Mouse (Mus musculus) activated CD4-positive, CD25-positive, alpha-beta regulatory T cell, adult 4 months (primary cell): Measurements from ENCODE around the gene Isy1. TPM values are rescaled to one million over a fixed set of nuclear protein-coding genes. Genes with fewer than 3 reads are reported as not detected.
A peak's percentile ranks its signal among the peaks of the same experiment; 100 is the strongest.

Experiments
- ATAC-seq: one replicate; pipeline ENCODE4 v1.8.0; 2017
- polyA plus RNA-seq, 2 experiments: library from polyadenylated mRNA; unstranded; fragments of 100-300 nt; shearing (Covaris generic); gene quantifications; one replicate each; pipeline ENCODE4 v1.2.1; 2017

Isy1 gene
- polyA plus RNA-seq, result 100 to 1,000 TPM in 1 of 2 experiments, 10 to 100 TPM in 1; 82.2 to 102 TPM

DNA sequence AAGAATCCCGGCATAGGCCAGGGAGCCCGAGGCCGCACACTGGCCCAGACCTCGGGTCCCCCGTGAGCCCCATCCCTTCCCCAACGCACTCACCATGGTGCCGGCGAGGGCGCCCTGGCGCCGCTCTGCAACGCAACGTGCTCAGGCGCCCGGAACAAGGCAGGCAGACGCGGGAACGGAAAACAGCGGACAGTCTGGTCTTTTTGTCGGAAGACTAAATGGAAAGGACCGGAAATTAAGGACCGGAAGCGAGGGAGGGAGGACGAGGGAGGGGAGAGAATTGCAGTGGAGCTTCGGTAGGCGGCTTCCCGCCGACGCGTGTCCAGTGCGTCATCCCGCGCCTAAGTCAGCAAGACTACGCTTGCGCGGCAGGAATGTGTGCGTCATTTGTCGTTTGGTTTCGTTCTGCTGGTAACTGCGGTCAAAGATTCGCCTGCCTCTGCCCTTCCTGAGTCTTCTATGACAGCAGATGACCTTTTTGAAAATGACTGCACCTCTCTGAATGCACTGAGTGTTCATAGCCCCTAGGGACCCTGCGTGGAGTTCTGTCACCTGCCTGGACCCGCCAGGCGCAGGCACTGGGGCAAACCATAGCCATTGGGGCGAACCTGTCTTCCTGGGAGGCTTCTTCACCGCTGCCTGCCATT, at the start of gene Isy1:
TSS of gene Isy1 (minus strand) at position 248 of the 647 bp plus-strand sequence.
- ATAC-seq, result peak; percentile 92

DNA sequence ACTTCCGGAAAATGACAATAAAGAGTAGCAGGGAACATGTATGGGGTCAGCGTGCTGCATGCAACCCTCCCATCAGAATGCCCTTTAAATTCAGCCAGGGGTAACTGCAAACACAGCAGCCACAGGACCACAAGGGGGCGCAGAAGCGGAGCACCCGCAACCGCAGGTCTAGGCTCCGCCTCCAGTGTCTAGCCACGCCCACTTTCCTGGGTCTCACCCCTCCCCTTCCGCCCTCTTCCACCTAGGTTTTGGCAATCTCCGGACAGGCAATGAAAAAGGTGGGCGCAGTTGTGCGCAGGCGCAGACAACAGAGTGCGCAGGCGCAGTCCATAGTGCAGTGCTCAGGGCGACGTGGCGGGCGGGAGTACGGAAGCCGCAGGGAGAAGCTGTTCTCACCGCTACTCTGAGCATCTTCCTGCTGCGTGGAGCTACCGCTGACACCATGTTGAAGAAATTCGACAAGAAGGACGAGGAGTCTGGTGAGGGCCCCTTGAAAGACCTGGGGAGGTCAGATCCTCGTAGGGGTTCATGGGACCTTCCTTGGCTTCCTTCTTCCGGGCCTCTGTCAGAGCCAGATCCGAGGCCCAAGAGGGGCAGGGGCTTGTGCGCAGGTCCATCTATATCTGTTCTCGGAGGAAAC, 49.1 kb upstream of the Isy1 start, which contains the start of gene Copg1:
TSS of gene Copg1 (plus strand) at position 221 of the 640 bp plus-strand sequence.
- peak; percentile 86 for ATAC-seq

DNA sequence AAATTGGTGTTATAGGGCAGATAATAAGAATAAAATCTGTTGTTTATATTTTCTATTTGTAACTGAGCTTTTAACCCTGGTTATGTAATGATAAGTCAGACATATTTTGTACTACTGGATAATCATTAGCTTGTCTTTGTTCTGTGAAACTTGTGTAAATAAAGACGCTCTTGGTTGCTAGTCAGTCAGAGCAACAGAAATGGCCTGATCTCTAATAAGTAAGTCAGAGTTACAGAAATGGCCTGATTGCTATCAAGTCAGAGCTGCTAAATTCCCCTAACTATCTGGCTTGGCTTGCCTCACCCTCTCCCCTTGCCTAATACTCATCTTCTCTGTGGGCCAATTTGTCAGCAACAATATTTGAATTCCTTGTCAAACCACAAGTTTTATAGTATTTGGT, 48.1 kb upstream of the Isy1 start:
- no peak for ATAC-seq

DNA sequence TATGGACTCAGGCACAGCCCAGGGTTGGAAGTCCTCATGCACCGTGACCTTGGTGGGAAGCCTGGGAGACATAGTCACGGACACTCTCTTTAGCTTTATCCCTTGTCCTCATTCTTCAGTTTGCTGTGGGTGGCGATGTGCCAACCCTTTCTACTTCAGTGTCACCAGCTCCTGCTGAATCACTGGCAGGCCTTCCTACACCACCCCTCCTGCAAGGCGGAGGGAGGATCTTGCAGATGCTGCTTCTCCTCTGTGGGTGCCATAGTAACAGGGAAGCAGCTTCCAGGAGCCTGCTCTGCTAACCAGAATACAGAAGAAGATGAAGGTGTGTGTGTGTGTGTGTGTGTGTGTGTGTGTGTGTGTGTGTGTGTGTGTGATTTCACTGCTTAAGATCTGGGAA, 44.2 kb upstream of the Isy1 start:
- no peak for ATAC-seq

DNA sequence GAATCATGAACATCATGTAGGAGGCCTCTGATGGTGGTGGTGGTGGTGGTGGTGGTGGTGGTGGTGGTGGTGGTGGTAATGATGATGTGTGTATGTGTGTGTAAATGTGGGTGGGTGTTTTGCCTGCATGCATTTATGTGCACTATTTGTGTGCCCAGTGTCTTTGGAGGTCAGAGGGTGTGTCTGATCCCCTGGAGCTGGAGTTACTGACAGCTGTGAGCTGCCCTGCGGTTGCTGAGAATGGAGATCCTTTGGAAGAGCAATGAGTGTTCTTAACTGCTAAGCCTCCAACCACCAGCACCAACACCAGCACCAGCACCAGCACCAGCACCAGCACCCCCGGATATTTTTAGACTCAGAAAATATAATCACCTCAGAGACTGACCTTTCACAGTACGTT, 43.6 kb upstream of the Isy1 start:
- no peak for ATAC-seq

DNA sequence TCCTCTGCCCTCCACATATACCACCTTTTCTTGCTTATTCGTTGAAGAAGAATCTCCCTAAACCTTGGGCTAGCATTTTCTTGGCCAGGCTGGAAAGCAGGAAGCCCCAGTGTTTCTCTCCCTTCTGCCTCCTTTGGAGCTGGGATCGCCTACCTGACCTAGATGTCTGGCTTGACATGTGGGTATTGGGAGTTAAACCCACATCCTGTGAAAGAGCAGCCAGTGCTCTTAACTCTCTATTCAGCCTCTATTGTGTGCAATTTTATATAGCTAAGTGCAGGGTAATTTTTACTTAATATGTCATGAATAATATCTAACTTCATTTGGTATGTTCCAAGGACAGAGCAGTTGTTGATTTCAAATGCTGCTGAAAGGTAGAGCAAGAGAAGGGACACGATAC, 41.0 kb upstream of the Isy1 start:
- no peak for ATAC-seq

DNA sequence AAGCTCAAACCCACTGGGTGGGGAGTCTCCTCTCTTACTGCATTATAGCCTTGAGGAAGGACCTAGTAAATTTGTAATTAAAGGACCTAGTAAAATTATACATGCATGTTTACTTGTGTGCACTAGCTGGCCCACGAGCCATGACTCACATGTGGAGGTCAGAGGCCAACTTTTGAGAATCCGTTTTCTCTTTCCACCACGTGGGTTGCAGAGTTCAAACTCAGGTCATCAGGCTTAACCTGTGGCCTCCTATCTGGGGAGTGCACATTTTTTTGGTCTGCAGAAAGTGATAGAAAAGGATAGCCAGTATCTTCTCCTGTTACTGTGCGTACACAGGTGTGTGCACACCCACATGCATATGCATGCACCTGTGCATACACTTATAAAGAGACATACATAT, 40.4 kb upstream of the Isy1 start:
- ATAC-seq, result no peak

DNA sequence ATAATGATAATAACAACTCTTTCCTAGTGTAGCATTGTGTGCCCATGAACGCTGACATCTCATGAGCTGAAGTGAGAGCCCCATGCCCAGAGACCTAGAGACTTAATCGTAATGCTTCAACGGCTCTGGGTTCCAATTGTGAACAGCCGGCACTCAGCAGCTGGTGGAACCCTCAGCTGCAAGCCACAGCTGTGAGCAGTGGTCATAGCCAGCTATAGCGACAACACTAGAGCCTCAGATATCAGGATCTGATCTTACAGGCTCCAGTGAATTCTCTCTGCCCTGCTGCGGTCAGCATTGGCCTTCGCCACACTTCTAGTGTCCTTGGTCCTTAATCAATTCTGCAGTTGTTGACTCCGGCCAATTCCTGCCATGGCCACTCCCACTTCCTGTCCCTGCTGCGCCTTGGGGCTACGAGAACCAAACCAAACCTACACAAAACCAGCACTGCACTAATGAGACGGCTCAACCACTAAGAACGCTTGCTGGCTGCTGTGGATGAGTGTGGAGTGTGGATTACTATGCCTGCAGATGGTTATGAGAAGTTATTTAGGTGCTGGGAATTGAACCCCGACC, 37.6 kb upstream of the Isy1 start:
- ATAC-seq, result no peak

DNA sequence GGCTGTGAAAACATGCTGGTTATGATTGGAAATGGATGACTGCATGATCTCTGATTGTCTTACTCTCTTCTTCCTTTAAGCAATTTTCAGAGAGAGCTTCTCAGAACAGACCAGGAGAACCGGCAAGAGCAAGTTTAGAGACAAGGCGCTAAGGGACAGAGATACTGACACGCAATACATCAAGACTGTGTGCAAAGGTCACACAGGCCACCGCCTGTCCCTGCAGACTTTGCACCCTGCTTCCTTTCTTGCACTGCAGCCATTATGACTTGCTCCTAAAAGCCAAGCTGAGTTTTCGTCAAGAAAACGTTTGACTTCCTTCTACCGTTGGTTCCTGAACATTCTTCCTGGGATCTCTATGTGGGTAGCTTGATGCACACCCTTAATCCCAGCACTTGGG, 37.0 kb upstream of the Isy1 start:
- no peak for ATAC-seq

DNA sequence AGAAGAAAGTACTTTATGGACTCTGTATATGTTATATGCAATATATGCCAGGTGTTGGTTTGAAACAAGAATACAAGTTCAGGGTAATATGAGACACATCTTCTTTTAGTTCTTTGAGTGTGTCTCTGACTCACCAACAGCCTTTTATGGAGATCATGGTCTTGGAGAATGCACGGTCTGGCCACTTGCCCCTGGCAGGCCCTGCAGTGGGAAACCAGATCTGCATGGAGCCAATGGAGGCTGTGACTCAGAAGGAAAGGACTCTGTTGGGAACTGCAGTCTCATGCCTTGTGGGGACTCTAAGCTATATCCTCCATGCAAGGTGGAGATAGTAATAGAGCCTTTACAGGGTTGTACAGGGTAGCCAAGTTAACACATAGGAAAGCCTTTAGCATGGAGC, 36.5 kb upstream of the Isy1 start:
- ATAC-seq, result no peak

DNA sequence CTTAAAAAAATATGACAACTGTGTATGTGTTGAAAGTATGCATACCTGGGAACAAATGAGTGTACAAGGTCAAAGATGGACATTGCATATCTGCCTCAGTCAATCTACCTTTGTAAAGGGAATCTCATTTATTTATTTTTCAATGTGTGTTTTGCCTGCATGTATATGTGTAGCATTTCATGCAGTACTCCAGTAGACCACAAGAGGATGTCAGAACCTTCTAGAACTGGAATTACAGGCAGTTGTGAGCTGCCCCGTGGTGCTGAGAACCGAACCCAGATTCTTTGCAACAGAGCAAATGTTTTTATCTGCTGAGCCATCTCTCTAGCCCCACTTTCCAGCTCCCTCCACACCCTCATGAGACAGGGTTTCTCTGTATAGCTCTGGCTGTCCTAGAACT, 35.4 kb upstream of the Isy1 start:
- no peak for ATAC-seq

DNA sequence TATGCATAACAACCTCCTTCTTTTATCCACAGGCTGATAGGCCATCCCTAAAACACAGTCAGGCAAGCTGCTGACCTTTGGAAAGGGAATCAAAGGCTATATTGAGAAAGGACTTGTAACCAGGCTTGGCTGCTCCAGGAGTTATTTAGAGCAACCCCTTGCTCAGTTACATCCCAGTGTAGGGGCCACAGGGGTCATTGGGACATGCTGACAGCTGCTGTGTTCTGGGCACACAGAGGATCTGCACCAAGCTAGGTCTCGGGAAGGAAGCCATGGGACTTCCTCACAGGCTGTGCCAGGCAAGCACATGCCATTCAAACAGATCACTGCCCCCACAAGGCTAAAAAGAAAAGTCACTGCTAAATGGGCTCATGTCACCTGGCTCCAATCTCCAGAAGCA, 34.5 kb upstream of the Isy1 start:
- no peak for ATAC-seq

DNA sequence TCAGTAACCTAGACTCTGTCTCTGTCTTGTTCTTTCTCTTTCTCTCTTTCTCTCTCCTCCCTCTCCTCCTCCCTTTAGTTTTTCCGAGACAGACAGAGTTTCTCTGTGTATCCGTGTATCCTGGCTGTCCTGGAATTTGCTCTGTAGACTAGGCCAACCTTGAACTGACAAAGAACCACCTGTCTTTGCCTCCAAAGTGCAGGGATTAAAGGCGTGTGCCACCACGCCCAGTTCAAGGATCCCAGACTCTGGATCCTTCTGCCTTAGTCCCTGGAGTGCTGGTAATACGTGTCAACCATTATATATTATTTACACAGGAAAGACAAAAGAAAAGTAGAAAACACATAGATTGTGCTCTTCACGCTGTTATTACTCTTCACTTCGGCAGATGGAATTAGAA, 32.6 kb upstream of the Isy1 start:
- ATAC-seq, result no peak

DNA sequence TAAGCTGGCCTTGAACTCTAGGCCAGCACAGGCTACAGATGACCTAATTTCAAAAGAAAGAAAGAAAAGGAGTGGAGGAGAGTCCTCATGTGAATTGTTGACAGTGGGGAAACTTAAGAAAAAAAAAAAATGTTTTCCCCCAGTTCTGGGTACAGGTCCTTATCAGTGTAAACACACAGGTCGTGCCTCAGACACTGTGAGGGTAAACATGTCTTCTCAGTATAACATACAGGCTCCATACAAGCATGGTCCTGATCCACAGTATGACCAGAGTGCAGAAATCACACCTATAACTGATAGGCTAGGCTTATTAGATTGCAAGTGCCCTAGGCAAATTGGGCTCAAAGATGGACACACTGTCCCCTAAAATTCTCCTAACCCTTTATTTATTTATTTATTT, 31.8 kb upstream of the Isy1 start:
- no peak for ATAC-seq

DNA sequence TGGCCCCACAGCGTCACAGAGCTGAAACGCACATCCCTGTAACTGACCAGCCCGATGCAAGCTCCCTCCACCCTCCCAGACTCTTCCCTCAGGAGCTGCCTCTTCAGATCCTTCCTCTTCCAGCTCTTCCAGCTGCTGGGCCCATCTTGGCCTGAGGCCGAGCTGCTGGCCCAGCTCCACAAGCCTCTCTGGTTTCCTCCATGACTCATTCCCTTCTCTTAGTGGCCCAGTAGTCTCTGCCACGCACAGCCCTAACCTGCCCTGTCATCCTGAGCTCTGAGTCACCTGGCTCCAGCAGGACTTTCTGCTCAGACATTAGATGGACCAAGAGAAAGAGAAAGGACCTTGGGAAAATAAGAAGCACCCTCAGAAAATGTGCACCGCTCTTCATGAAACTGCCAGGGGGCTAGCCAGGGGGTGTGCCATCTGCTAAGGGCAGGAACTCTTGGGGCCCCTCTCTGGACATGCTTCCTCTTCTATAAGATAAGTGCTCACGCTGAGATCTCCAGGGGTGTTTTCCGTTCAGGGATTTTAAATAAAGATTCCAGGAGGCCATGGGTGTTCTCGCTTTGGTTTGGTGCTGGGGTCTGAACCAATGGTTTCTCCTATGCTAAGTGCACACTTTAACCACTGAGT, 30.4 kb upstream of the Isy1 start:
- ATAC-seq, result no peak

DNA sequence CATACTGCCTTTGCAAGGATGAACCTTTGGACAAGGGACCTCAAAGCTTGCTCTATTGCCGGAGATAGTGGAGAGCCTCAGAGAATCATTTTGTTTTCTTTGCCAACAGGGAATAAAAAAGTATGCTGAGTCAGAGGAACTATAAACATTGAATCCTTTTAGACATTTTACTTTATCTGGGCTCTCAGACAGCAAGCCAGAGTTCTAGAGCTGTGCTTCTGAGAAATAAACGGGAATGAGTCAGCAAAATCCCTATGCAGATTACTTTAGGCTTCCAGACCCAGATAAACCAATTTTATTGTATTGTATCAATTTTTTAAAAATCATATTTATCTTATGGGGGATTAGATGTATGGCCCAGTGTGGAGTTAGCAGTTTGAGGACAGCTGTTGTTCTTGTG, 28.7 kb upstream of the Isy1 start:
- ATAC-seq, result no peak

DNA sequence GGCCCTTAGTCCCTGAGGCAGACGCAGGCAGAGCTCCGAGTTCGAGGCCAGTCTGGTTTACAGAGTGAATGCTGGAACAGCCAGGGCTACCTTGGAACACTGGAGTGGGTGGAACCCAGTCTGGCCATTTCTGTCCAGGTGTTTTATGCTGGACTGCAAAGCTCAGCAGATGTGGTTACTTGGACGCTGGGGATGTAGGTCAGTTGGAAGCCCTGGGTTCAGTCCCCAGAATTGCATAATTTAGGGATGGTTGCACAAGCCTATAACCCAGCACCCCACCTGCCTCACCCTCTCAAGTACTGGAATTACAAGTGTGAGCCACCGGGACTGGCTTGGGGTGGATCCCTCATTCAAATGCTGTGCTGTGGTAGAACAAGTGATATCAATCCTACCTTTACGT, 27.6 kb upstream of the Isy1 start:
- no peak for ATAC-seq

DNA sequence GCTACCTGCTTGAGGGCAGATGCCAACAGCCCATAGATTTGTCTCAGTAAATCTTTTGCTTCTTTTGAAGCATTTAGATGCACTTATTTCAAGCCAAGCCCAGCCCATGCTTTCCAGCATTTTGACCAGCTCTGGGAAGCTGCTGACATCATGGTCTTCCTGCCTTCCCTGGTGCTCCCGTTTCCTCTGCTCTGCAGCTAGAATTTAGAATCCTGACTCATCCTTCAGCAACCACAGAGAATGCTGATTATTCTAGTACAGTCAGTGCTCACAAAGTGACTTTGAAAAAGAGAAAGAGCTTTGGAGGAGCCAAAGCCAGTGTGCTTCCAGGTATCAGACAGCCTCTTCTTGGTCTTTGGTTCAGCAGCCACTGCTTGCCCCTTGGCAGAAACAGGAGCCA, 18.5 kb upstream of the Isy1 start:
- ATAC-seq, result no peak

DNA sequence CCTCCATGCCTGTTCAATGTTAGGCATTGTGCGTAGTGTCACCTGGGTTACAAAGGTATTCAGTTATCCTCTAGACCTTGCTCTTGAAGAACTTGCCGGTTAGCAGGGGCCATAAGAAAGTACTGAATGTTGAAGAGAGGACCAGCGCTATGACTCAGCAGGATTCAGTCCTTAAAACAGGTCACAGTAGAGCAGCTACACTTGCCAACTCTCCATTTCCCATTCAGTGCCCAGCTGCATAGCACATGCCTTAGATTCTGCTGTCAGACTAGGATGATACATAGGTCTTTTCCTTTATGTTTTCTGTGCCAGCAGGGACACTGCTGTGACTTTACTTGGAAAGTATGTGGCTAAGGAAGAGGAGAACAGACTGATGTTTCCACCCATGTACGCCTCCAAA, 14.8 kb upstream of the Isy1 start:
- no peak for ATAC-seq

DNA sequence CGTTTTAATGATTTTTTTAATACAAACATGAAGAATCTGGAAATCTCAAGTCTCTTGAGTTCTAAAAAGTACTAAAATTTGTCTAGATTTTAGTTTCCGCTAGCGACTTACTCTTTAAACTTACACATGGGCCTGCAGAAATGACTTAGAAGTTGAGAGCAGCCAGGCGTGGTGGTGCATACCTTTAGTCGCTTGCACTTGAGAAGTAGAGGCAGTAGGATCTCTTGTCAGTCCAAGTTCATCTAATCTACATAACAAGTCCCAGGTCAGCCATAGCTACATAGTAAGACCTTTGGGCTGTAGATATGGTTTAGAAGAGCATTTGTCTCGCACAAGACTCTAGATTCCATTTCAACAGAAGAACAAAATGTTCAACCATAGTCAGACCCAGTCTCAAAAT, 13.3 kb upstream of the Isy1 start:
- ATAC-seq, result no peak

DNA sequence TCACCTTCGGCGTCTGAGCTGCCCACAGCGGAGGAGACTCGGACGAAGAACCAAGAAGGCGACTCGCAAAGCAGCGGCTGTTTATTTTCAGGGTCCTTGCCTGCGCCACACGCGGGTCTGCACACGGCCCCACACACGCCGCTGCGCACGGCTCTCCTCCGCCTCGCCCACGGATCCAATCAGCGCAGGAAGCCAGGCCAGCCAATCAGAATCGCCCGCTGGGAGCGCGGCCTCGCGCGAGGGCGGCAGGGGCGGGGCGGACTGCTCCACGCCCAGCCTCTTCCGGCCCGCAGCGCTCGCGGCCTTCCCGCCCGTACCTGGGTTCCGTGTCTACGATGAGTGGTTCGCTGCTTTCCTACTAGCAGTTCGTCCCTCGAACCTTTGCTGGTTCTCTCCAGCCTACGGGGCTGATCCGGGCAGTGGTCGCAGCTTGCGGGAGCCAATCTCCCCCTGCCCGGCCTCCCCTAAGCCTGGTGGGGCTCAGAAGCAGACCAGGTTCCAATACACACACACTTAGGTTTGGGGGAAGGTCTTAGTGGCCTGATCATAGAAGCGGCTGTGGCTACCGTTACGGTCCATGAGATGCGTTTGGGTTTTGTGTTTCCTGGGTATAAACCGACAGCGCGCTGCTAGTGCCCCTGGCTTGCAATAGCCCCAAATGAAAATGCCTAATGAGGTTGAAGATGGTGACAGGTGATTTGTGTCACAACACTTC, 12.5 kb upstream of the Isy1 start, which contains the start of gene Cnbp:
TSS of gene Cnbp (minus strand) at position 207 of the 715 bp plus-strand sequence.
- ATAC-seq, result peak; percentile 94

DNA sequence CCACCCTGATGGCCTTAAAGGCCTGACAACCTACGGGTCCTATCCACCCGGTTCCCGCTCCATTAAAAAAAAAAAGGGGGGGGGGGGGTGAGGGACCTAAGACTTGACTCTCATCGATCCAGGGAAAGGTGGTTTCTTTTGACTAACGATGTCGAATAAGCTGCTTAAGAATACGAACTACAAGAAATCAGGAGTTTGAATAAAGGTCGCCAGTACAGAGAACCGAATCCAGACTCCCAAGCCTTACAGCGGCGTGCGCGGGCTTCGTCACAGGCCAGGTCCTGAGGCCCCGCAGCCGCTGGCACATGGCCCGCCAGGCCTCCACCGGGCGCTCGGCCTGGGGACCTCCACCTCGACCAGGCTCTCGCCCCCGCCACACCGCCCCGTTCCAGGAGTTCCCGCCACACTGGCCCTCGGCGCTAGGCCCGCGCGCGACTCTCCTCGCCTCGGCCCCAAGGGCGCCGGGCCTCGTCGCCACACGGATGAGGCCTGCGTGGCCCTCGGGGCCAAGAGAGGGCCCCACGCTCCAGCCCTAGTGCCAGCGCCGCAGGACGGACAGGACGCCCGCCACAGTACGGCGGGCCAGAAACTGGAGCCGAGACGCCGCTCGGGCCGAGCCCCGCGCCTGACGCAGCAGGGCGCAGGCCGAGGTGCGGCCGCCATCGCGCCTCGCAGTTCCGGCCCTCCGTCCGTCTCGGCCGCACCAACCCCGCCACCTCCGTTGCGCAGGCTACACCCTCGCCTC, 11.7 kb upstream of the Isy1 start:
- peak; percentile 19 for ATAC-seq
